Mouse (Mus musculus) lung, embryonic 14.5 days (tissue): ENCODE data around the gene Mfap3. TPM values are rescaled to one million over a fixed set of nuclear protein-coding genes. Genes with fewer than 3 reads are reported as not detected.

ENCODE experiments used
- ATAC-seq: fragments of 200-750 bp; cut with Nextera tagmentation; 2 replicates; pipeline ENCODE4 v1.8.0; 2017; ENCODE audit warnings: mild to moderate bottlenecking, moderate TSS enrichment, moderate library complexity; ENCODE audit not compliant: insufficient read depth
- DNase-seq: peaks from one replicate; pipeline ENCODE4 v3.0.0-alpha.2; 2015
- H3K27ac ChIP-seq: fragments of 300-500 bp; sonication (generic); 2 replicates; pipeline ENCODE4 v1.5.1; 2014; ENCODE audit warnings: low read depth, mild to moderate bottlenecking, moderate library complexity
- H3K27me3 ChIP-seq: fragments of 300-500 bp; sonication (generic); 2 replicates; pipeline ENCODE4 v1.6.1; 2014; ENCODE audit warnings: low read length, control low read depth; ENCODE audit not compliant: insufficient read depth
- H3K36me3 ChIP-seq: fragments of 300-500 bp; sonication (generic); 2 replicates; pipeline ENCODE4 v1.6.1; 2014; ENCODE audit warnings: control low read depth; ENCODE audit not compliant: insufficient read depth
- H3K4me1 ChIP-seq: fragments of 300-500 bp; sonication (generic); 2 replicates; pipeline ENCODE4 v1.6.1; 2014; ENCODE audit warnings: antibody characterized with exemption, control low read depth; ENCODE audit not compliant: insufficient read depth
- H3K4me2 ChIP-seq: fragments of 300-500 bp; sonication (generic); 2 replicates; pipeline ENCODE4 v1.6.1; 2014; ENCODE audit warnings: mild to moderate bottlenecking
- H3K4me3 ChIP-seq: fragments of 300-500 bp; sonication (generic); 2 replicates; pipeline ENCODE4 v1.5.1; 2014; ENCODE audit warnings: low read depth, low read length
- H3K9ac ChIP-seq: fragments of 300-500 bp; sonication (generic); 2 replicates; pipeline ENCODE4 v1.6.1; 2014
- H3K9me3 ChIP-seq: fragments of 300-500 bp; sonication (generic); 2 replicates; pipeline ENCODE4 v1.6.1; 2016; ENCODE audit warnings: low read depth, low read length, control low read depth
- CTCF ChIP-seq: IDR thresholded peaks from 2 replicates; pipeline ENCODE4 v1.5.1; 2016; ENCODE audit warnings: antibody characterized with exemption, low read depth
- WGBS: fragments of 180-500 bp; shearing (Covaris S2); extraction: QIAGEN DNeasy Blood & Tissue Kit; methylation state at CpG from one replicate; pipeline ENCODE4 v1.1.7; 2014; 5-methylcytosine and 5-hydroxymethylcytosine counted together
- polyA plus RNA-seq: library from polyadenylated mRNA; unstranded; fragments of >200 nt; fragmentation: Nextera tagmentation; extraction: Ambion mirVana; gene quantifications from 2 replicates; pipeline ENCODE4 v1.2.1, GENCODE M21; 2014

The Mfap3 gene
- polyA plus RNA-seq, 1 experiment from 2014 or later = 46.9 TPM

DNA sequence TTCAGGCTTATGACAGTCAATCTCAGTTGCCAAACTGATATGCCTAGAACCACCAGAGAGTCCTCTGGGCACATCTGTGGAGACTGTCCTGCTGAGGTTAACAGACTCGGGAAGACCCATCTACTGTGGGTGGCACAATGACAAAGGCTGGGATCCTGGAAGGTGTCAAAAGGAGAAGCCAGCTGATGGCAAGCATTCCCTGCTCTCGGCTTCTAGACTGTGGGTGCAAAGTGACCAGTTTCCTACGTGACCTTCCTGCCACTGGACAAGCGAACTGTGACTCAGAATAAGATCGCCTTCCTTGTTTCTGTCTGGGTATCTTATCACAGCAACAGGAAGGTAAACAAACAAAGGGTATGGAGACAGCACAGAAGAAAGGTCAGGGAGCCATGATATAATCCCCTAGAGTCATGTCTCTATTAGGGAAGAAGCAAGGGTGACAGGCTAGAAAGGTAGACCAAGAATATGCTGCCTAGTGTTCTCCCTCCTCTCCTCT is 1.5 kb upstream of the Mfap3 start:
- Histone ChIP-seq H3K4me2 (peak overlapping the region; percentile 74), H3K4me3 (no peak overlapping the region), H3K36me3 (peaks cover 19% of the 10 kb centered on the region; the same call in 1 of the 2 replicates), H3K27ac (no peak overlapping the region), H3K4me1 (peaks cover 4% of the 10 kb centered on the region; the same call in 1 of the 2 replicates), H3K9ac (no peak overlapping the region), H3K27me3 (no peaks in the 10 kb centered on the region), H3K9me3 (no peaks in the 10 kb centered on the region)
- ATAC-seq = no peak
- TF ChIP-seq CTCF = no peak
- no peak for DNase-seq
- WGBS = 30% methylated on average over 5 of the region's 5 CpGs

DNA sequence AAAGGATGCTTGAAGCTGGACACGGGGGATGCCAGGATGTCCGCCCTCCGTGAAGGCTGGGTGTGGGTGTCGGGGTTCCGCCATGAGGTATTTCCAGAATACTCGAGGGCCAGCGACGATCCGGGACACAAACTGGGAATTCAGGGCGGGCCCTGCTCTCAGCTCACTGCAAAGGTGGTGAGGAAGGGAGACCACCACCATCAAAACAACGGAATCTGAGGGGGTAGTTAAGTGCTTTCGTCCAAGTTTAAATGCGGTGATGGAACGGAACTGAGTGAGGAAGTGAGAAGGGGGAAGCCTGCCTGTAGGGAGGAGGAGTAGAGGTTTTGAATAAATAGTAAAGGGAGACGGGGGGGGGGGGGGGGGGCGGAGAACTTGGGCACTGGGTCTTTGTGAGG is 286 bp downstream of the Mfap3 start:
- Histone ChIP-seq H3K4me3 (peak overlapping the region; percentile 76), H3K36me3 (0 out of 2 replicates have a peak, but pooled peaks cover 5% of the 10 kb centered on the region), H3K4me1 (peaks cover 4% of the 10 kb centered on the region; the same call in 1 of the 2 replicates), H3K9me3 (no peaks in the 10 kb centered on the region), H3K4me2 (peak overlapping the region; percentile 71), H3K9ac (peak overlapping the region; percentile 72), H3K27me3 (no peaks in the 10 kb centered on the region), H3K27ac (no peak overlapping the region; the same call in 1 of the 2 replicates)
- no peak for TF ChIP-seq CTCF
- under 1% methylated on average over 15 of the region's 16 CpGs for WGBS
- DNase-seq (no peak), ATAC-seq (no peak; the same call in 1 of the 2 replicates)

DNA sequence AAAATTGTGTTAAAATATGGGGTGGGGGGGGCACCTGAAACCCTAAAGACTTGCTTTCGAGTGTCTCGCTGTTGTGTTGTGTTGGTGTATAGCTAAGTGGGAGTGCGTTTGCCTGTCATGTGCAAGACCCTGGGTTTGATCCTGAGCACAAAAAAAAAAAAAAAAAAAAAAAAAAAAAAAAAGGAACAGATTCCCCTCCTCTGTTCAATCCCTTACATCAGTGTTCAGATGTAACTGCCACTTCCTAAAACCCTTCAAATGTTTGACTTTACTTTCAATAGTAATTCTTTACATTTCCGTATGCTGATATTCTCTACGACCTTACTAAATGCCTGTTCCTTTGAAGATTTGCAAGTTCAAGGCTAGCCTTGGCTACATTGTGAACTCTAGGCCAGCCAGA is 840 bp downstream of the Mfap3 start:
- no peaks in the 10 kb centered on the region for H3K27me3 ChIP-seq
- H3K4me3 ChIP-seq = peak overlapping the region; percentile 76
- no peak for ATAC-seq
- H3K36me3 ChIP-seq = 0 out of 2 replicates have a peak, but pooled peaks cover 2% of the 10 kb centered on the region
- no peak overlapping the region for H3K27ac ChIP-seq
- H3K9ac ChIP-seq = peak overlapping the region; percentile 72
- H3K4me2 ChIP-seq = peak overlapping the region; percentile 71
- H3K9me3 ChIP-seq = no peaks in the 10 kb centered on the region
- WGBS = 66% methylated on average over 5 of the region's 5 CpGs
- peaks cover 4% of the 10 kb centered on the region; the same call in 1 of the 2 replicates for H3K4me1 ChIP-seq
- TF ChIP-seq CTCF = no peak
- no peak for DNase-seq

DNA sequence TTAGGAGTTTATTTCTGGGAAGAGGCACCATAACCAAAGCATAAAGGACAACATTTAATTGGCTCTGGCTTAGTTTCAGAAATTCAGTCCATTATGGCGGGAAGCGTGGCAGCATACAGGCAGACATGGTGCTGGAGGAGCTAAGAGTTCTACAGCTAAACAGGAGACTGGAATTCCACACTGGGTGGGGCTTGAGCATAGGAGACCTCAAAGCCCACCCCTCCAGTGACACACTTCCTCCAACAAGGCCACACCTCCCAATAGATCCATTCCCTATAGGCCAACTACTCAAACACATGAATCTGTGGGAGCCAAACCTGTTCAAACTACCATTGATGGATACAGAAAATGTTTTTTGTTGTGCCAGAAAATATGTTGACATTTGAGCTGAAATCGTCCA is 2.7 kb downstream of the Mfap3 start:
- Histone ChIP-seq H3K27me3 (no peaks in the 10 kb centered on the region), H3K4me1 (peaks cover 4% of the 10 kb centered on the region; the same call in 1 of the 2 replicates), H3K36me3 (0 out of 2 replicates have a peak, but pooled peaks cover 2% of the 10 kb centered on the region), H3K9me3 (no peaks in the 10 kb centered on the region), H3K9ac (no peak overlapping the region), H3K4me3 (no peak overlapping the region), H3K27ac (no peak overlapping the region), H3K4me2 (no peak overlapping the region)
- no peak for DNase-seq
- ATAC-seq = no peak
- WGBS = 94% methylated on average over 3 of the region's 3 CpGs
- TF ChIP-seq CTCF = no peak

DNA sequence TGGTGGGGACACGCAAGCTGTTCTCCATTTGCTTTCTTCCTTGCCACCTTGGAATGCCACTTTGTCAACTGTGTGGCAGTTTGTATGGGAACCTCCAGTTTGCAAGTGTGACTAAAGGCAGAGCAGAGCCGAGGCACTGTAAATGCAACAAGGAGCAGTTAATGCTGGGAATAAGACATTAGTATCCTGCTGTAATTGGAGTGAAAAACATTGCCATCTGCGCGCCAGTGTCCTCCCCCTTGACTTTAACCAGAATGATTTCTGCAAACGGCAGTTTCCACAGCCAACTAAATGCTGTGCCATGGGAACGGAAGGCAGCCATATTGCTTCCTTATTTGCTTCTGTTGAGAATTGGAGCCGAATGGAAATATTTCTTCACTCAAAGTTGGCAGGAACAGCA is 3.6 kb downstream of the Mfap3 start:
- Histone ChIP-seq H3K27ac (no peak overlapping the region), H3K4me2 (no peak overlapping the region), H3K4me1 (peaks cover 2% of the 10 kb centered on the region; the same call in 1 of the 2 replicates), H3K4me3 (no peak overlapping the region), H3K27me3 (no peaks in the 10 kb centered on the region), H3K36me3 (0 out of 2 replicates have a peak, but pooled peaks cover 2% of the 10 kb centered on the region), H3K9ac (no peak overlapping the region), H3K9me3 (no peaks in the 10 kb centered on the region)
- no peak for TF ChIP-seq CTCF
- DNase-seq (no peak), ATAC-seq (no peak)
- 86% methylated on average over 7 of the region's 7 CpGs for WGBS

DNA sequence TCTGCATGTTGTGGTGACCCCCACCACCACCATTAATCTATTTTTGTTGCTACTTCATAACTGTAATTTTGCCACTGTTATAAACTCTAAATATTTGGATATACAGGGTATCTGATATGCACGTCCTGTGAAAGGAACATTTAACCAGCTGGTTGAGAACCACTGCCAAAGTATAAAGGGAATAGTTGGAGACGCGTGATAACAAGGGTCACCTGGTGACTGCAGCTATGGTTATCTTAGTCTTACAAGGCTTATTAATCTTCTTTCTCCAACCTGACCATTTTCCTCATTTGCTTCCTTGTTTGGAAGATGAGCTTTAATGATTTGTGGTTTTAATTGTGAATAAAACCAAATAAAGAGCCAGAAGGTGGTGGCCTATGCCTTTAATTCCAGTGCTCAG is 5.0 kb downstream of the Mfap3 start:
- no peak for DNase-seq
- Histone ChIP-seq H3K4me1 (no peaks in the 10 kb centered on the region), H3K9ac (no peak overlapping the region), H3K4me3 (no peak overlapping the region), H3K36me3 (peaks cover 12% of the 10 kb centered on the region; the same call in 1 of the 2 replicates), H3K27ac (no peak overlapping the region), H3K4me2 (no peak overlapping the region), H3K9me3 (no peaks in the 10 kb centered on the region), H3K27me3 (no peaks in the 10 kb centered on the region)
- WGBS = 76% methylated on average over 3 of the region's 3 CpGs
- no peak for TF ChIP-seq CTCF
- ATAC-seq = no peak

DNA sequence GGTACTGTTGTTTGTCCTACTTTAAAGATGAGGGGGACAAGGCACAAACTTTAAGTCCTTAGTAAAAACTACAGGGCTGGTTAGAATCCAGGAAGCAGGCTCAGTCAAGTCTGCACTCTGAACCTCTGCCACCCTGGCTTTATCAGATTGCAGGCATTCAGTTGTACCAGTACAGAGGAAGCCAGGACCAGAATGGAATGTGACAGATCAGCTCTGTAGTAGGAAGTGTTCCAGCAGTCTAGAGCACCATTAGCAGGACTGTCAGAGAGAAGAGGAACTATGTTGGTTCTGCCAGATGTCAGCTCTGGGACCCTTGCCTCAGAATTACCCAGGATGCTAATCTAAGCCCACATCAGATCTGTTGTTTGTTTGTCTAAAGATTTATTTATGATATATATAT is 6.1 kb downstream of the Mfap3 start:
- no peak for ATAC-seq
- no peak overlapping the region for H3K4me3 ChIP-seq

More for the DNA sequence above, 6.1 kb downstream of the Mfap3 start:
- no peaks in the 10 kb centered on the region for H3K27me3 ChIP-seq
- peaks cover 24% of the 10 kb centered on the region for H3K36me3 ChIP-seq
- no peak overlapping the region for H3K4me2 ChIP-seq
- no peak overlapping the region for H3K9ac ChIP-seq
- no peaks in the 10 kb centered on the region for H3K9me3 ChIP-seq
- no peaks in the 10 kb centered on the region for H3K4me1 ChIP-seq
- no peak for TF ChIP-seq CTCF
- peak; percentile 7 for DNase-seq
- H3K27ac ChIP-seq = no peak overlapping the region
